Mouse (Mus musculus) E14TG2a.4 (cell line): ENCODE measurements around the gene Smoc2.

ENCODE experiments used
- CTCF ChIP-seq: conservative IDR thresholded peaks from 2 replicates; pipeline ENCODE4 v1.5.1; 2014; ENCODE audit warnings: low read length
- NANOG ChIP-seq: IDR thresholded peaks from 2 replicates; pipeline ENCODE4 v1.6.1; 2014; ENCODE audit warnings: borderline replicate concordance, low read length, mixed read lengths
- POU5F1 ChIP-seq: IDR thresholded peaks from 2 replicates; pipeline ENCODE4 v1.6.1; 2014; ENCODE audit warnings: low read length, borderline replicate concordance

DNA sequence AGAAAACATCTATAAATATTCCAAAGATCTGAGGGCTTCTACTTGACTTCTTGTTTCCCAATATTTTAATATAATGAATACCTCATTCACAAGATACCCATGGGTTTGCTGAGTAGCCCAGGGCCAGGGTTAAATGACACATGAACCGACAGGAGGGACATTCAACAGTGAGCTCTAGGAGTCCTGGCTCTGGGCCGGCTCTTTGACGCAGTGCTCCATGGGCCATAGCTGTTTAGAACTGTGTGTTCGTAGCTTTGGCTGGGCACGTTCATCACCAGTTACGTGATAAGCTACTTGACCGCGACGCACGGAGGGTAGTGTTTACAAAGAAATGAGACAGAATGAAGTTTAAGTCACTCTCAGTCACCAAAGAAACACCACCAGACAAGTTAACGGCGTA is 101.2 kb downstream of the Smoc2 start:
- TF ChIP-seq CTCF (no peak), NANOG (no peak), POU5F1 (no peak)
